Mouse (Mus musculus): ENCODE measurements around the gene Vmn1r178. TPM values are rescaled to one million over a fixed set of nuclear protein-coding genes. Genes with fewer than 3 reads are reported as not detected.
"Not testable (repeated sequence)": the region's sequence is repeated elsewhere in the genome, so short reads cannot be mapped to it uniquely, and the experiment has no call there.

The Vmn1r178 gene
- not detected in 2 replicates for polyA plus RNA-seq (2015; fragmentation: Nextera tagmentation; extraction: Ambion mirVana)

DNA sequence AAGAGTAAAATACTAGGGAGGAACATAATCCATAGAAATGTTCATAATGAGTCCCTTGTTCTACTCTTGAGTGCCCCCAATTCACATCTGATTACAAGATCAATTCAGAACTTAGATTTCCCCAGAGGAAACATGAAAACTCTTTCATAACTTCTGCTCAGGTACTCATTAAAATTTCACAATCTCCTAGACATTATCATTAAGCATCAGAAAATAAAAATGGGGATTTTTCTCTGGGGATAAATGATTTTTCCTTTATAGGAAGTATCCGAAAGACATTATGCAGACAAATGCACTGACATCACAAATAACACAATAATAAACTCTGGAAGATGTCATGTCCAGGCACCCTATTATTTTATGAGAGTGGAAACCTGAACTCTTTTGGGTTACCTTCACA lies at the start of gene Vmn1r178:
Gene Vmn1r178 (plus strand): TSS at position 301 of the 400 bp plus-strand sequence.
- 91% methylated on average over 1 of the region's 1 CpGs for WGBS
- Histone ChIP-seq H3K4me1 (ENCODE audit: control insufficient read depth, insufficient read depth, low read depth, low read length) (no peaks in the 10 kb centered on the region), H3K27ac (ENCODE audit: low read depth, low read length) (no peak within 1 kb of the TSS), H3K36me3 (ENCODE audit: control insufficient read depth, insufficient read depth, low read length) (no peaks in the 10 kb centered on the region), H3K9me3 (ENCODE audit: control insufficient read depth, low read length) (peaks cover 16% of the 10 kb centered on the region), H3K4me2 (ENCODE audit: low read length) (no peak within 1 kb of the TSS), H3K4me3 (ENCODE audit: low read length) (no peak within 1 kb of the TSS), H3K9ac (ENCODE audit: low read depth, low read length) (no peak within 1 kb of the TSS), H3K27me3 (replicated peaks; ENCODE audit: control insufficient read depth, insufficient read depth, low read length) (no peaks in the 10 kb centered on the region)
- ATAC-seq, result no peak

GRCm38 (mm10) chr7:23866349-23866748 lies 25.5 kb upstream of the Vmn1r178 start, which contains the start of gene Vmn1r177:
Gene Vmn1r177, minus strand, starts transcription at chr7:23866449.
- H3K4me2 ChIP-seq (ENCODE audit: low read length); H3K9ac ChIP-seq (ENCODE audit: low read depth, low read length); H3K4me1 ChIP-seq (ENCODE audit: control insufficient read depth, insufficient read depth, low read depth, low read length); H3K27me3 ChIP-seq (replicated peaks; ENCODE audit: control insufficient read depth, insufficient read depth, low read length); H3K4me3 ChIP-seq (ENCODE audit: low read length); H3K9me3 ChIP-seq (ENCODE audit: control insufficient read depth, low read length); H3K27ac ChIP-seq (ENCODE audit: low read depth, low read length); H3K36me3 ChIP-seq (ENCODE audit: control insufficient read depth, insufficient read depth, low read length); ATAC-seq: not testable (repeated sequence)
- 11% methylated on average over 1 of the region's 1 CpGs for WGBS

- not testable (repeated sequence) for H3K36me3 ChIP-seq (ENCODE audit: control insufficient read depth, insufficient read depth, low read length); H3K27ac ChIP-seq (ENCODE audit: low read depth, low read length); H3K9me3 ChIP-seq (ENCODE audit: control insufficient read depth, low read length); H3K27me3 ChIP-seq (replicated peaks; ENCODE audit: control insufficient read depth, insufficient read depth, low read length); H3K9ac ChIP-seq (ENCODE audit: low read depth, low read length); ATAC-seq; H3K4me3 ChIP-seq (ENCODE audit: low read length); H3K4me2 ChIP-seq (ENCODE audit: low read length); H3K4me1 ChIP-seq (ENCODE audit: control insufficient read depth, insufficient read depth, low read depth, low read length)
- WGBS, result 63% methylated on average over 3 of the region's 4 CpGs
Measured at GRCm38 (mm10) chr7:23876918-23877317, 14.9 kb upstream of the Vmn1r178 start.

DNA sequence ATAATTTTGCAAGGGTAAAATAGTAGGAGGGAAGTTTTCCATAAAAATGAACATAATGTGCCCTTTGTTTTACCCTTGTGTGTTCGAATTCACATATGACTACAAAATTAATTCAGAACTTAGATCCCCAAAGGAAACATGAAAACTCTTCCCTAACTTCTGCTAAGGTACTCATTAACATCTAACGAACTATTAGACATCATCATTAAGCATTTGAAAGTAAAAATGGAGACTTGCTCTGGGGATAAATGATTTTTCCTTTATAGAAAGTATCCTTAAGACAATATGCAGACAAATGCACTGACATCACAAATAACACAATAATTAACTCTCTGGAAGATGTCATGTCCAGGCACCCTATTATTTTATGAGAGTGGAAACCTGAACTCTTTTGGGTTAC lies 34.9 kb downstream of the Vmn1r178 start, which contains the start of gene Vmn1r179:
Gene Vmn1r179 (plus strand): TSS at position 301 of the 400 bp plus-strand sequence.
- H3K27me3 ChIP-seq (replicated peaks; ENCODE audit: control insufficient read depth, insufficient read depth, low read length), result no peaks in the 10 kb centered on the region
- H3K27ac ChIP-seq (ENCODE audit: low read depth, low read length), result no peak within 1 kb of the TSS
- H3K9ac ChIP-seq (ENCODE audit: low read depth, low read length), result no peak within 1 kb of the TSS
- ATAC-seq, result no peak
- H3K9me3 ChIP-seq (ENCODE audit: control insufficient read depth, low read length), result peaks cover 15% of the 10 kb centered on the region
- no peak within 1 kb of the TSS for H3K4me3 ChIP-seq (ENCODE audit: low read length)
- H3K36me3 ChIP-seq (ENCODE audit: control insufficient read depth, insufficient read depth, low read length), result no peaks in the 10 kb centered on the region
- no peak within 1 kb of the TSS for H3K4me2 ChIP-seq (ENCODE audit: low read length)
- H3K4me1 ChIP-seq (ENCODE audit: control insufficient read depth, insufficient read depth, low read depth, low read length), result no peaks in the 10 kb centered on the region
- WGBS, result 62% methylated on average over 2 of the region's 2 CpGs

Other genes with a start within 250 kb of the Vmn1r178 start
- gene Vmn1r172, start 233.7 kb upstream of the Vmn1r178 start, polyA plus RNA-seq (2015; fragmentation: Nextera tagmentation; extraction: Ambion mirVana), result not detected in 2 replicates
- not detected in 2 replicates for gene Vmn1r173, start 191.3 kb upstream of the Vmn1r178 start, polyA plus RNA-seq (2015; fragmentation: Nextera tagmentation; extraction: Ambion mirVana)
- gene Vmn1r174, start 139.7 kb upstream of the Vmn1r178 start, polyA plus RNA-seq (2015; fragmentation: Nextera tagmentation; extraction: Ambion mirVana), result not detected in 2 replicates
- not detected in 2 replicates for gene Vmn1r175, start 81.4 kb upstream of the Vmn1r178 start, polyA plus RNA-seq (2015; fragmentation: Nextera tagmentation; extraction: Ambion mirVana)
- not detected in 2 replicates for gene Vmn1r176, start 54.6 kb upstream of the Vmn1r178 start, polyA plus RNA-seq (2015; fragmentation: Nextera tagmentation; extraction: Ambion mirVana)
- not detected in 2 replicates for gene Vmn1r177, start 25.6 kb upstream of the Vmn1r178 start, polyA plus RNA-seq (2015; fragmentation: Nextera tagmentation; extraction: Ambion mirVana)
- not detected in 2 replicates for gene Vmn1r179, start 35.0 kb downstream of the Vmn1r178 start, polyA plus RNA-seq (2015; fragmentation: Nextera tagmentation; extraction: Ambion mirVana)
- gene Vmn1r180, start 58.6 kb downstream of the Vmn1r178 start, polyA plus RNA-seq (2015; fragmentation: Nextera tagmentation; extraction: Ambion mirVana), result not detected in 2 replicates
- not detected in 2 replicates for gene Vmn1r181, start 82.6 kb downstream of the Vmn1r178 start, polyA plus RNA-seq (2015; fragmentation: Nextera tagmentation; extraction: Ambion mirVana)
- not detected in 2 replicates for gene V1rd19, start 109.7 kb downstream of the Vmn1r178 start, polyA plus RNA-seq (2015; fragmentation: Nextera tagmentation; extraction: Ambion mirVana)
- not detected in 2 replicates for gene Vmn1r183, start 161.2 kb downstream of the Vmn1r178 start, polyA plus RNA-seq (2015; fragmentation: Nextera tagmentation; extraction: Ambion mirVana)
- 32.1 and 37.8 TPM in 2 replicates for gene Zfp180, start 189.9 kb downstream of the Vmn1r178 start, polyA plus RNA-seq (2015; fragmentation: Nextera tagmentation; extraction: Ambion mirVana)
- gene Zfp112, start 220.3 kb downstream of the Vmn1r178 start, polyA plus RNA-seq (2015; fragmentation: Nextera tagmentation; extraction: Ambion mirVana), result 9.6 and 10.3 TPM in 2 replicates
- gene Zfp235, start 242.2 kb downstream of the Vmn1r178 start, polyA plus RNA-seq (2015; fragmentation: Nextera tagmentation; extraction: Ambion mirVana), result 23.6 and 25.0 TPM in 2 replicates